Comparison of ENCODE assay signal across 8 mouse cellular contexts in the genomic region with DNA sequence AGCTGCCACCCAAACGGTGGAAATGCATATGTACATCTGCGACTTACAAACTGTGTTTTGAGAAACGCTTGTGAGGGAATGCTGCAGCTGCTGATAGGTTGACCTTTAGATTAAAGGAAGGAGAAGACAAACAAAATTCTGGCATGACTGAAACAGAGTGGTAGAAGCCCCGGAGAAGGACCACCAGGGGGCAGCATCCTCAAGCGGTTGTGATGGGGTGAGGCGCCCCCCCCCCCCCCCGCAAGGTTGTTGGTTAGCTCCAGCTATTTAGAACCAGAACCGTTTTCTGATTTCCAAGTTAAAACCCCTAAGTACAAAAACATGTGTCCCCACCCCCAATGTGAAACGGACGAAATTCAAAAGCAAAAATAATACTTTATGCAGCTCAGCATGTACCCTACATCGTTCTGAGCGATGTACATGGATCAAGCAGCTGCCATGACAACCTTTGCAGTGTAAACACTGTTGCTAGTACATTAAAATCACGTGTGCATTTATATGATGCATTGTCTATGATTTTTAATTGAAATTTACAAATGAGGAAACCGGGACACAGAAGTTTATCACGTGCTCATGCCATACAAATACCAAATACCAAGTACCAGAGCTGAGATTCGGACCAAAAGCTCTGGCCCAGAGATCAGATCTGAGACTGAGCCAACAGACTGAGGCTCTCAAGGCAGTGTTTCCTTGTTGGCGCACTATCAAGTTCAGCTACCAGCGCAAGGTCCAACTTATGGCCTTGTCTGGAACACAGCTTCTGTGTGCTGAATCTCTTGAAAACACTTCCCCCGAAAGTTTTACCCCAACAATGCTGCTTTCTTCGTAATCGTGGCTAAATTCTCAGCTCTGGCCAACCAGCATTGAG.
DNase-seq lines count a peak whose midpoint lies in the region; ATAC-seq and TF ChIP-seq lines count a peak whose summit lies in the region.

No protein-coding gene starts in this region.

- no peak for ATAC-seq in kidney, embryonic 14.5 days (ENCODE audit: low FRiP score, low TSS enrichment)
- no peak for ATAC-seq in heart, postnatal 0 days (ENCODE audit: insufficient read depth, low read depth)

- H3K9ac ChIP-seq in kidney, embryonic 14.5 days (ENCODE audit: low read depth, low read length): no peak overlapping the region
- no peak overlapping the region for H3K9ac ChIP-seq in heart, postnatal 0 days (replicated peaks; ENCODE audit: low read depth, low read length)

- DNase-seq in kidney, adult 2 months: peak; percentile 57
- peak; percentile 56 for DNase-seq in R1 (ENCODE audit: low read depth, low spot score)
- DNase-seq in cerebellum, postnatal 10 days: peak; percentile 85 to 90
- DNase-seq in heart, postnatal 0 days (ENCODE audit: low spot score): peak; percentile 49
- DNase-seq in limb, embryonic 10.5 days (ENCODE audit: low spot score): peak; percentile 55
- peak; percentile 68 for DNase-seq in ovary, postnatal 36 days (ENCODE audit: low spot score)
- peak; percentile 78 to 79 for DNase-seq in thymus, postnatal 36 days

- no peaks in the 10 kb centered on the region for H3K36me3 ChIP-seq in kidney, adult 2 months (ENCODE audit: control insufficient read depth, insufficient read depth, low read length)
- no peaks in the 10 kb centered on the region for H3K36me3 ChIP-seq in kidney, embryonic 14.5 days (ENCODE audit: control insufficient read depth, insufficient read depth, low read length)
- no peaks in the 10 kb centered on the region for H3K36me3 ChIP-seq in heart, postnatal 0 days (replicated peaks; ENCODE audit: control insufficient read depth, insufficient read depth, low read length)
- H3K36me3 ChIP-seq in limb, embryonic 10.5 days: no peaks in the 10 kb centered on the region

- TF ChIP-seq EP300 in heart, postnatal 0 days (IDR thresholded peaks at IDR 0.05; ENCODE audit: low read depth): no peak

- H3K27me3 ChIP-seq in kidney, adult 2 months (replicated peaks; ENCODE audit: control insufficient read depth, insufficient read depth, low read length): no peaks in the 10 kb centered on the region
- H3K27me3 ChIP-seq in kidney, embryonic 14.5 days (ENCODE audit: control insufficient read depth, insufficient read depth, low read length): no peaks in the 10 kb centered on the region
- H3K27me3 ChIP-seq in heart, postnatal 0 days (ENCODE audit: control insufficient read depth, insufficient read depth, low read length): no peaks in the 10 kb centered on the region
- H3K27me3 ChIP-seq in limb, embryonic 10.5 days (ENCODE audit: low read depth, poor library complexity, severe bottlenecking): no peaks in the 10 kb centered on the region

- H3K4me3 ChIP-seq in kidney, adult 2 months (ENCODE audit: insufficient read depth, low read depth, low read length): no peak overlapping the region
- H3K4me3 ChIP-seq in kidney, embryonic 14.5 days (ENCODE audit: low read length): no peak overlapping the region
- H3K4me3 ChIP-seq in heart, postnatal 0 days (ENCODE audit: low read depth, low read length): no peak overlapping the region
- no peak overlapping the region for H3K4me3 ChIP-seq in limb, embryonic 10.5 days

- TF ChIP-seq POLR2A in kidney, adult 2 months (IDR thresholded peaks at IDR 0.05; ENCODE audit: low read depth, low read length): no peak

- peak overlapping the region; percentile 3; the same call in 1 of the 2 replicates for H3K27ac ChIP-seq in kidney, adult 2 months (ENCODE audit: insufficient read depth, low read depth, low read length)
- no peak overlapping the region for H3K27ac ChIP-seq in kidney, embryonic 14.5 days (ENCODE audit: low read depth, low read length)
- no peak overlapping the region for H3K27ac ChIP-seq in heart, postnatal 0 days (ENCODE audit: low read depth)
- no peak overlapping the region for H3K27ac ChIP-seq in limb, embryonic 10.5 days

- no peaks in the 10 kb centered on the region for H3K9me3 ChIP-seq in kidney, embryonic 14.5 days (ENCODE audit: control insufficient read depth, low read length)
- no peaks in the 10 kb centered on the region for H3K9me3 ChIP-seq in heart, postnatal 0 days (replicated peaks; ENCODE audit: control insufficient read depth, low read length)
- no peaks in the 10 kb centered on the region for H3K9me3 ChIP-seq in limb, embryonic 10.5 days (replicated peaks)

- no peak overlapping the region for H3K4me2 ChIP-seq in kidney, embryonic 14.5 days (replicated peaks; ENCODE audit: low read depth, low read length)
- no peak overlapping the region for H3K4me2 ChIP-seq in heart, postnatal 0 days (ENCODE audit: low read depth, low read length)

- no peaks in the 10 kb centered on the region for H3K4me1 ChIP-seq in kidney, adult 2 months (ENCODE audit: control insufficient read depth, insufficient read depth, low read length)
- H3K4me1 ChIP-seq in kidney, embryonic 14.5 days (ENCODE audit: control insufficient read depth, insufficient read depth, low read length): no peaks in the 10 kb centered on the region; the same call in 1 of the 2 replicates
- no peaks in the 10 kb centered on the region for H3K4me1 ChIP-seq in heart, postnatal 0 days (ENCODE audit: control insufficient read depth, insufficient read depth)
- H3K4me1 ChIP-seq in limb, embryonic 10.5 days: no peaks in the 10 kb centered on the region

- TF ChIP-seq CTCF in kidney, adult 2 months (conservative IDR thresholded peaks at IDR 0.05; ENCODE audit: insufficient read depth, insufficient read length, low read depth, low read length): peak; percentile 50
- peak; percentile 63 for TF ChIP-seq CTCF in heart, postnatal 0 days (IDR thresholded peaks at IDR 0.05; ENCODE audit: low read depth)

- 54% methylated on average over 21 of the region's 21 CpGs for WGBS in kidney, adult 2 months
- 66% methylated on average over 21 of the region's 21 CpGs for WGBS in kidney, embryonic 14.5 days
- WGBS in heart, postnatal 0 days: 49% methylated on average over 21 of the region's 21 CpGs
- WGBS in limb, embryonic 10.5 days: 67% methylated on average over 21 of the region's 21 CpGs
